Mouse (Mus musculus): ENCODE results near the gene Fam228a.

- no peak; the same call in 2 of the 3 replicates for TF ChIP-seq GATA1 (IDR thresholded peaks at IDR 0.05; ENCODE audit: borderline replicate concordance, low read length)
- TF ChIP-seq FLI1 (IDR thresholded peaks at IDR 0.05; ENCODE audit: low read length), result no peak
Observed at GRCm38 (mm10) chr12:4774895-4775587, 36.8 kb upstream of the Fam228a start.
